Mouse (Mus musculus) CD8-positive naive resting alpha-beta T cell, adult 57 days (primary cell): Measurements from ENCODE around the gene Zfp113. TPM values are rescaled to one million over a fixed set of nuclear protein-coding genes. Genes with fewer than 3 reads are reported as not detected.

Experiments
- total RNA-seq: library from RNA; stranded (reverse); gene quantifications from one replicate; pipeline ENCODE4 v1.2.4, GENCODE M21; 2023

The Zfp113 gene
- total RNA-seq = 13.9 TPM

DNA sequence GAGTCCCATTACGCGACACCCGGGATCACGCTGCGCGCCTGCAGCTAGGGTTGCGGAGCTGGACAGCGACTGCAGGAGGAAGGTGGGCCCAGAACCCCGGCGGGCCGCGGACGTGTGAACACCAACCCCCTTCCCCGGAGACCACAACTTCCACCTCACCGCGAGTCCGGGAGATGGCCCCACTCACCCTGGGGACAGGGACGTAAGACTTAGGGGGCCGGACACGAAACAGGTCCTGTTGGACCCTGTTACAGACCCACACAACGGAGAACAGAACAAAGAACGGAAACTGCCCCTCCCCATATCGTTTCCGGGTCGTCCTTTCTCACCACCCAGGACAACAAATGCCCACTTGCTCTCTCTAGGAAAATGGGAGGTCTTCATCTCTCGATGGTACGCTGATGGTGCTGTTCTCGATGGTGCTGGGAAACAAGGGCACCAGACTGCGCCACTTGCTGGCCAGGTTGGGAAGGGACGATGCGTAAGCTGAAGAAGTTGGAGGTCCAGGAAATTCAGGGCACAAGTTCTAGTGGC, at the start of gene Zfp113:
TSS of gene Zfp113 (minus strand) at position 302 of the 534 bp plus-strand sequence.

DNA sequence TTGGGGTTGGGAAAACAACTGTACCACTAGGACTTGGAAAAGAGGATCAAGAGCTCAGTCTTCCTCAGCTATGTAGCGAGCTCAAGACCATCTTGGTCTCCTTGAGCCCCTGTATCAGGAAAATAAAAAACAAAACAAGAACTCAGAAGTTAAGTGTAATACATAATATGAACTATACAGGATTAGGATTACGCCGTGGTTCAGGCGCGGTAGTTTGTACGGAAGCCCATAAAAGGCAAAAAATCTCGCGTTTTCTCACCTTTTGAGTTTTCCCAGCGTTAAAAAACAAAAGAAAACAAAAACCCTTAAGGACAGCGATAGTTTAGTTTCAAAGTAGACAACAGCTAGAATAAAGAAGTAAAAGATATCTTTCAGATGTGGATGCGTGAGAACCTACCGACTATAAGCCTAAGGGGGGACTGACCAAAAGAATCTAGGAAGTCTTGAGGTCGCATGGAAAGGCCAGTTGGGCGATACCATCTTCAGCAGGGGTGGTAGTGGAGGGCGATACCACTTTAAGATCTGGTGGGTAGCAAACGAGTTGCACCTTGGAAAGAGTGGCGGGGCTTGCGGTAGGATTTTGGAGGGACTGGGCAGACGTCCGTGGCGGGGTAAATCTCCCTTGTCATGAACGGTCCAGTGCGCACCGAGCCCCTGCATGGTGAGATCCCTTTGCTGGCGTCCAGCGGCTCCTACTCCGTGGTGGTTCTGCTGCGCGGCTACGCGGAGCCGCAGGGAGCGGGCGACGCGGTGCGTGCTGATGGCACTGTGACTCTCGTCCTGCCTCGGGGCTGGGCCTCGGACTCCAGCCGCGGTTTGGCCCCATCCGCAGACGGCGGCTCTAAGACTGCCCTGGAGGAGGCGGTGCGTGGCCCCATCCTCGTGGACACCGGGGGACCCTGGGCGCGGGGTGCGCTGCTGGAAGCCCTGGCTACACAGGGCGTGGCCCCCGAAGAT, 38.5 kb upstream of the Zfp113 start, which contains the start of gene Mblac1:
TSS of gene Mblac1 (plus strand) at position 544 of the 957 bp plus-strand sequence.

DNA sequence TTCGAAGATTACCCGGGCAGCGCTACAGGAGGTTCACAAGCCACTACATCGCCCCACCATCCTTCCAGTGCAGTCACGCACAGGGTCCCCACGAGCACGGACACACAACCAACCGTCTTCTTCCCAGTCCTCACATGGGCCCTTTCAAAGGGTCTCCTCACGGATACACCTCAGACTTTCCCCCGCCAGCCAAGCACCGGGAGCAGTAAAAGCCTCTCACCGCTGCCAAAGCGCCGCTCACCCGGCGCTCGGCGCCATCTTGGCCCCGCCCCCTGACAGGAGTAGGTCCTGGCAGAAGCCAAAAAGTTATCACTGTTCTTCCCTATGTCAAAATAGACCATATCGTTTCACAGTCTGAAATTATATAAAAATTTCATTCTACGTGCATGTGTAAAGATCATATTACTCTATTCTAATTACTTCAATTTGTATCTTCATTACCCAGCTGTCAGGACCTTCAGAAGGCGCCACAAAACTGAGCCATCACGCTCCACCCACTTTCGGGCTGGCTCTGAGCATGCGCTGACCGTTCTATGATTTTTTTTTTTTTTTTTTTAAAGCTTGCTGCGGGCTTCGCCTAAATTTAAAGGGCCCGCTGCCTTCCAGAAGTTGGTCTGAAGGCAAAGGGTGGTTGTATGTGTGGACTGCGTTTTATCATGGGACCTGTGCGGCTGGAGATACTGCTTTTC, 31.6 kb upstream of the Zfp113 start, which contains the start of the genes Taf6 and Cnpy4:
TSS of gene Taf6 (minus strand) at position 502 of the 689 bp plus-strand sequence.
TSS of gene Cnpy4 (plus strand) at position 536 of the 689 bp plus-strand sequence.

DNA sequence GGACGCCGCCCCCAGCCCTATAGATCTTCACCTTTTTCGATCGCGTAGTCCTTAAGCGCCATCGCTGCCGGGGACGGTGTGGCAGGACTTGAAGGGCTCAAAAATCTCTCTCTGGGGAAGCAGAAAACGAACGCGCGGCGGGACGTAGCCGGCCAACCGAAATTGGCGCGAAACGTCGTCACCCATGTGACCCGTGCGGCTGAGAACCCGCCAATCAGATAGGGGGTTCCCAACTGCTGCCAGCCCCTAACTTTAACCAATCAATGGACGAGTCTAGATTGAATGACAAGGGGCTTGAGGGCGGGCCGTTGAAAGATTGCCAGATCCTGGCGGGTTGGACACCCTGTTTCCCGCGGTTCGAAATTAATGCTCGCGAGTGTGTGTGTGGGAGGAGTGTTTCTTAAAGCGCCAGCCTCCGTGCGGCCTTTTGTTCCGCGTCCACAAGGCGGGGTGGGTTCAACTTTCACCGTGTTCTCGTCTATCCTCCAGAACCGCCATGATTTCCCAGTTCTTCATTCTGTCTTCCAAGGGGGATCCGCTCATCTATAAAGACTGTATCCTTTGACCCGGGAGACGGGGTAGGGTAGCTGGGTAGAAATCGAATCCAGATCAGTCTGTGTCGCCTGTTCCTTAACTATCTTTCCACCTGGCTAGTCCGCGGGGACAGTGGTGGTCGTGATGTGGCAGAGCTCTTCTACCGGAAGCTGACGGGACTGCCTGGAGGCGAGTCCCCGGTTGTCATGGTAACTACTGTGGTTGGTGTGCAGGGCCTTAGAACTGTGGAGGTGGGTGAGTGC, 16.3 kb upstream of the Zfp113 start, which contains the start of the genes Ap4m1 and Mcm7:
TSS of gene Ap4m1 (plus strand) at position 308 of the 797 bp plus-strand sequence.
TSS of gene Mcm7 (minus strand) at position 728 of the 797 bp plus-strand sequence.

DNA sequence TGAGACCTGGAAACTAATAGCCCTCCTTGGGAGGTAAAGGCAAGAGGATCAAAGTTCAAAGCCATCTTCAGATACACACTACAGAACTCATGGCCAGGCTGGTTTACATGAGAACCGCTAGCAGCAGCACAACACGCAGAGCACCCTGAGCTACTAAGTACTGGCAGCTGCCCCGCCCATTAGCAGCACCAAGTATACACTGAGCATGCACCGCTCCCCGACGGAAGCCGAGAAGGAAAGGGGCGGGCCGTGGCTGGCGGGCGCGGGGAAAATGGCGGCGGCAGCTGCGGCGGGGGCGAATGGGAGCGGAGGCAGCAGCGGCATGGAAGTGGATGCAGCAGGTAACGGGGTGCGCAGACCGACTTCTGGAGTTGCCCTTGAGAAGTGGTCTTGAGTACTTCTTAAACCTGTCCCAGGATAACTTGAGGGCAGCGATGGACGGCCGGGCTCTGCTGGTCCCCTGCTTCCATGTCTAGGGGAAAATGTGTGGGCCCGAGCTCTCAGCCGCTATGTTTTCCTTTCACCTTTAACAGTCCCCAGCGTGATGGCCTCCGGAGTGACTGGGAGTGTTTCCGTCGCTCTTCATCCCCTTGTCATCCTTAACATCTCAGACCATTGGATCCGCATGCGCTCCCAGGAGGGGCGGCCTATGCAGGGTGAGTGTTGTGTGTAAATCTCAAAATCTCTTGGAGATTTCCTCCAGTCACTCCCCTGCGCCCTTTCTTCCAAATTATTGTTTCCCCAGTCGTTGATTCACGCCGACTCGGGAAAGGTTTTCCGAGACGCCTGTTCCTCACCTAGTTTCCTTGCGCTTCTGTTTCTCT, 5.5 kb upstream of the Zfp113 start, which contains the start of gene Cops6:
TSS of gene Cops6 (plus strand) at position 230 of the 824 bp plus-strand sequence.

DNA sequence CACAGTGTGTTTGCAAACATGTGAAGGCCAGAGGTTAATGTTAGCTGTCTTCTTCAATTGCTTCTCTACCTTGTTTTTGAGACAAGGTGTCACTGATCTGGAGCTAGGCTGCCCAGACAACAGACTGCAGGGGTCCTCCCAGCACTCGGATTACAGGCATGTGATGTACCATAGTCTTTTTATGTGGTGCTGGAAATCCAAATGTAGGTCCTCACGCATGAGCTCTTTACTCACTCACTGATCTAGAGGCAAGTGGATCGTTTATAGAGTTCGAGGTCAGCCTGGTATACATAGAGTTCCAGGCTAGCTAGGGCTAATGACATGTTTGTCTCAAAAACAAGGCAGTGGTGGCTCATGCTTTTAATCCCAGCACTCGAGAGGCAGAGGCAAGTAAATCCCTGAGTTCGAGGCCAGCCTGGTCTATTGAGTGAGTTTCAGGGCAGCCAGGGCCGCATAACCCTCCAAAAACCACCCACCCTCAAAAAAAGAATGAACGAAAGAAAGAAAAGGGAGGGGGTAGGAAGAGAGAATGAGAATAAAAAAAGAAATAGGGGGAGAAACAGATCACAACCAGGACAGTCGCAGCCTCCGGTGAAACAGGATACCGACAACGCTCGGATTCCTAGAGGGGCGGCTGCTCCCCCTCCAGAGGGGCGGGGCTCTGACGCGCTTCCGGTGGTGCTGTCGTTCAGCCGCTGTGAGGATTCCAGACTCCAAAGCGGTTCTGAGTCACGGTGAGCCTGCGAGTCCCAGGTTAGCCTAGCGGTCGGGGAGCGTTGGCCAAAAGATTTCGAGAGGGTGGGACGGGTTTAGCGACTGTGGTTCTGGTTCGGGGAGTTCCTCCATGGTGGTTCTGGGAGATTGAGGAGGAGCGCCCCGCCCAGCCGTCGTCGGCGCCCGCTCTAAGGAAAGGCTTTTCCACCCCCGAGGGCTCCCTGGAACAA, 39.0 kb downstream of the Zfp113 start, which contains the start of gene Zscan21:
TSS of gene Zscan21 (plus strand) at position 649 of the 944 bp plus-strand sequence.

Other genes starting within 250 kb of the Zfp113 start
- not detected for gene Cyp3a13, start 234.1 kb downstream of the Zfp113 start, total RNA-seq
- not detected for gene Gjc3, start 192.6 kb downstream of the Zfp113 start, total RNA-seq
- not detected for gene Azgp1, start 174.2 kb downstream of the Zfp113 start, total RNA-seq
- gene Smok3a, start 134.5 kb downstream of the Zfp113 start, total RNA-seq = not detected
- gene Smok3b, start 134.3 kb downstream of the Zfp113 start, total RNA-seq = not detected
- gene Smok3c, start 102.5 kb downstream of the Zfp113 start, total RNA-seq = not detected
- 23.5 TPM for gene Zkscan1, start 70.7 kb downstream of the Zfp113 start, total RNA-seq
- gene Zscan21, start 38.8 kb downstream of the Zfp113 start, total RNA-seq = 13.4 TPM
- gene Cops6, start 5.3 kb upstream of the Zfp113 start, total RNA-seq = 54.0 TPM
- 26.7 TPM for gene Ap4m1, start 16.3 kb upstream of the Zfp113 start, total RNA-seq
- gene Mcm7, start 16.7 kb upstream of the Zfp113 start, total RNA-seq = 74.2 TPM
- gene Taf6, start 31.7 kb upstream of the Zfp113 start, total RNA-seq = 29.3 TPM
- 21.0 TPM for gene Cnpy4, start 31.7 kb upstream of the Zfp113 start, total RNA-seq
- gene Mblac1, start 38.6 kb upstream of the Zfp113 start, total RNA-seq = 0.67 TPM
- gene Nxpe5, start 70.2 kb upstream of the Zfp113 start, total RNA-seq = not detected
- gene Lamtor4, start 99.7 kb upstream of the Zfp113 start, total RNA-seq = 24.8 TPM
- 53.1 TPM for gene BC037034, start 108.3 kb upstream of the Zfp113 start, total RNA-seq
- gene Gal3st4, start 117.1 kb upstream of the Zfp113 start, total RNA-seq = not detected
- gene Gm43720, start 124.2 kb upstream of the Zfp113 start, total RNA-seq = not detected
- 0.86 TPM for gene Gpc2, start 124.3 kb upstream of the Zfp113 start, total RNA-seq
- gene Stag3, start 124.5 kb upstream of the Zfp113 start, total RNA-seq = not detected
- not detected for gene Pvrig, start 186.2 kb upstream of the Zfp113 start, total RNA-seq